Mouse (Mus musculus) lung, adult 18-20 months (tissue): ENCODE measurements around the gene Dpp4.
A peak's percentile ranks its signal among the peaks of the same experiment; 100 is the strongest.

Experiments
- DNase-seq, 2 experiments: peaks; one replicate each; pipeline ENCODE4 v3.0.0; 2022; ENCODE audit warnings: mixed read lengths in 2 of 2

Gene Dpp4

GRCm38 (mm10) chr2:62408701-62409201 lies 3.3 kb downstream of the Dpp4 start:
- DNase-seq: peak; percentile 73 to 77

GRCm38 (mm10) chr2:62408216-62408615 lies 3.8 kb downstream of the Dpp4 start:
- DNase-seq: no peak

DNA sequence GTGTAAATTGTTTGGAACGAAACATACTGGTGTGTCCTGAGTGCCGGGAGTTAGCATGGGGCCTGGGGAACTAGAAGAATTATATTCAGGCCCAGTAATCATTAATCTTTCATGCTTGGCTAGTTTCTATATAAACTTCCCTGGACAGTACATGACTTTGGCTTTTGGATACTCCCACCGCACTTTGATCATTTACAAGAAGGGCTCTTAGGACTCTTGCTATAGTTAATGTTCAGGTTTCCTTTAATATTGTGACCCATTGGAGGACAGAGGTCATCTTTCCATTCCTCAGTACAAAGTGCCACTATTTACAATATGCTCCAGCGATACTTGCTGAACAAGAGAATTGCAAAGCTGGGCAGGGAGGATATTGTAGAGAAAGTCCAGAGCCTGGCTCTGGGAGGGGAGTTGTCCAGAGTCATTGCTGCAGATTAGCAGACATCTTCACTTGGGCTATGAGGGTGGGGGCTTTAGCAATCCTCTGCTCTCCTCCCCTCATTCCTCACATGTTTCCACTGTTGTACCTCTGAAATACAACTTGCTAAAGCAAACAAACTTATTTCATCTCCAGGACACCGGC lies 8.4 kb downstream of the Dpp4 start:
- no peak for DNase-seq

DNA sequence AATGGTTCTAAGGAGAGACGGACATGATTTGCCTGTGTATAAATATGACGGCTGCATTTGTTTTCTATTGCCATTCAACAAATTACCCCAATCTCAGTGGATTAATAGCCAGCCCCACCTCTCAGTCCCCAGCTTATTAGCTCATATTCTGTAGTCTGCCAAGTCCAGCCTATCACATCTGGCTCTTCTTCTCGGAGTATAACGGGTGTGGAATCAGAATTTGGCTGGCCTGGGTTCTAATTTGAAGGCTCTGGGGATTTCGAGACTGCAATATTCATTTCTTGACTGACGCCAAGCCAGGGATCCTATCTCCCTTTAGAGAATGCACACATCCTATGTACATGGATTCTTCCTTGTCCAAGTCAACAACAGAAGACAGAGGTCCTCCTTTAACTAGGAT lies 11.0 kb downstream of the Dpp4 start:
- no peak for DNase-seq

GRCm38 (mm10) chr2:62399832-62400231 lies 12.2 kb downstream of the Dpp4 start:
- no peak for DNase-seq

- no peak for DNase-seq
These were observed 12.7 kb downstream of the Dpp4 start for GRCm38 (mm10) chr2:62399361-62399760.

DNA sequence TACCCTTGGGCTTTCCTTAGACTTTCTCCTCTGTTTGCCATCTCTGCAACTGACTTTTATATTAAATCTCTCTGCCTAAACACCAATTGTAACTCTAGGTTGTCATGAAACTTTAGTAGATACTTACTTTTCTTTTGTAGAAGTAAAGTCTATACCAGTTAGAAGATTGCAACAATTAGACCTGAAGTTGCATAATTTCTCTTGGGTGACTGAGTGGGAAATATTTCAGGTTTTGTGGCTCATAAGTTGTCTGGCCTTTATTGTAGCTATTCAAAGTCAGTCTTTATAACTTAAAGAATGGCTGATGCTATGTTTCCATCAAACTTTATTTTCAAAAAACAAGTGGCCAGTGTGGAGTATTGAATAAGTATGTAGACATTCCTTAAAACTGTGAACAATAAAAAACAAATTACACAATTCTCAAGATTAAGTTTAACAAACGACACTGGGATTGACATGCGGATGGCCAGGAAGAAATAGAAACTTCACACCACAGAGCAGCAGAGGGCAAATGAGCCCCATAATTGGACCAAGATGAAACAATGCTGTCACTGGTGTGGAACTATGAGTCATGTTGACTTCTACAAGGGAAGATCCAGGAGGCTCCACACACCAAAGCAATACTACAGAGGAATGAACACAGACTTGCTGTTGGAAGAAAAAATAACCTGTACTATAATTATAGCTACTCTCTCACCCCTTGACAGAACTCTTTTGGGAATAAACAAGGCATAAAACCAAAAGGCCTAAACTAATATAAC lies 13.7 kb downstream of the Dpp4 start:
- no peak for DNase-seq

DNA sequence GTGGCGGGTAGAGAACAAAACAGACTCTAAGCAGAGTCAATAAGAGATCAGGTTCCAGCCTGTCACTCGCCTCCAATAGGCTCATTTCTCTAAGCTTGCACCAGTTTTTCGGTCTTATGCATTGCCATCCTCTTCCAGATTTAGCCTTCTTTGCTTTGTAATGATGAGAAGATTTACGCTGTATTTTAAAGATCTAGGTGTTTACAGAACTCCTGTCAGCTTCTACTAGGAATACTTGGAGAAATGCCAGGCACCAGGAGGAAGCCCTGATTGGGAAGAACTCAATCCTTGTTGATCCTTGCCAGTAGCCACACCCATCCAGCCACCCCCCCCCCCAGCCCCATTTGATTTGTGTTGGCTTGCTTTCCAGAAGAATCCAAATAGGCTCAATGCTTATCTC lies 14.4 kb downstream of the Dpp4 start:
- DNase-seq: no peak

DNA sequence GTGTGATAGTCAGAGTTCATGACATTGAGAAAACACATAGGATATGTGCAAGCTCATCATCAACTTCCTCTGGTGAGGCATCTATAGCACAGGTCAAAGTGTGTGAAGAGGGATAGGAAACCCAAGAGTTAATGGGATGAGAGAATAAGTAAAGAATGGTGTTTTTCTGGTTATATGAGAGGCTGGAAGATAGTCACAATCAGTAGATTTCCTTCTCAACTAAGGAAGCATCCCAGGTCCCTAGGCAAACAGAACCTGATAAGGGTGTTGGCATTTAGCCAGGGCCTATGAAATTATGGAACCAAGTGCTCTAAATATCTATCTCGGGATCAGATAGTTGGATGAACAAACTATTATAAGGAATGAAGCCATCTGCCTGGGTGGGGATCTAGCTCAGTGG lies 15.2 kb downstream of the Dpp4 start:
- no peak for DNase-seq

GRCm38 (mm10) chr2:62394800-62395199 lies 17.2 kb downstream of the Dpp4 start:
- no peak for DNase-seq

- DNase-seq: no peak
These were observed 19.9 kb downstream of the Dpp4 start for GRCm38 (mm10) chr2:62392098-62392497.

GRCm38 (mm10) chr2:62390961-62391461 lies 21.0 kb downstream of the Dpp4 start:
- DNase-seq: peak in 1 of 2 experiments; percentile 12

- no peak for DNase-seq
These were observed 21.7 kb downstream of the Dpp4 start for GRCm38 (mm10) chr2:62390305-62390704.

- no peak for DNase-seq
These were observed 23.2 kb downstream of the Dpp4 start for GRCm38 (mm10) chr2:62388841-62389240.

DNA sequence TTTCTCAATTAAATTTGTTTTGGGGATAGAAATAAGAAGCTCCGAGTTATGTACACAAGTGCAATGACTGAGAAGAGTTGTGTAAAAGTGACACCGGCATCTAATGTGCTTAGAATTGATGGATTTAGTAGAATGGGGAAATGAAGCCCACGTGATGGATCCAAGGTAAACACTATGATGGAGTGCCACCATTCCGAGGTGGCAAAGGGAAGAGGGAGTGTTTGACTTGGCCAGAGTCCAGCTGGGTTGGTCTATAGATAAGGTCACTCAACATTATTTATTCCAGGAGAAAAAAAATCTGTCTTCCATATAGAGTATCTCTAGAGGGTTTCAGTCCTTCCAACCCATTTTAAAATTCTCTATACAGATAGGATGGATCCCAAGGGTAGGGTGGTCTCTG lies 28.8 kb downstream of the Dpp4 start:
- DNase-seq: peak; percentile 74

DNA sequence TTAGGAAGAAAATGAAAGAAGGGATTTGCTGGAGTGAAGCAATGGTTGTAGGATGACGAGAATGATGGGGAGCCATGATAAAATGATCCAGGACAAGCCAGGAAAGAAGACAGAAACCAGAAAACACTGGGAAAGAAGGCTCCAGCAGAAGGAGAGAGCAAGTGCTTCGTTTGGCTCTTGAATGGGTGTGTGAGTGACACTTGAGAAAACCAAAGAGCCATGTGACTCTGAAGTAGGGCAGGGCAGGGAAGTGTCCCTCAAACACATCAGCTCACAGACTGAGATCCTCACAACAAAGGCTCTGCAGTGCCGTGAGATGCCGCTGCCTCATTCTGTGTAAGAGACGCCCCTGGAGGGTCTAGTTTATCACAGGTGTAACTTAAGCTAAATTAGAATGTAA lies 29.6 kb downstream of the Dpp4 start:
- peak; percentile 62 to 63 for DNase-seq

GRCm38 (mm10) chr2:62381756-62382155 lies 30.3 kb downstream of the Dpp4 start:
- DNase-seq: no peak

DNA sequence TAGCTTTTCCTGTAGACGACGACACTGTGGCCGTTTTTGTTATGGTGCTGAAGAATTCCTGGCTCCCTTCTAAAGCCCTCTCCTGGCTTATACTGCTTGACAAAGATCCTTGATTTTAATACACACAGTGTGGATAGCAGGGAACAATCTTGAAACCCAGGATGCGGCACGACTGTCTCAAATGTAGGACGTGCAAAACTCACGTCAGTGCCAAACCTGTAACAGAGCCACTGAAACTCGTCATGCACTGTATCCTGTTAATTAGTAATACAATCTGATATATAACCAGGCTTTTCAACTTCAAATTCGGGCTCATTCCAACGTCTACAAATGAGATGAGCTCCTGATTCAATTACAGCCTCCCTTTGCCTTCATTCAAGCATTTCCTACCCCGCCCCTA lies 38.3 kb downstream of the Dpp4 start:
- DNase-seq: no peak

GRCm38 (mm10) chr2:62370048-62370447 lies 42.0 kb downstream of the Dpp4 start:
- DNase-seq: no peak

DNA sequence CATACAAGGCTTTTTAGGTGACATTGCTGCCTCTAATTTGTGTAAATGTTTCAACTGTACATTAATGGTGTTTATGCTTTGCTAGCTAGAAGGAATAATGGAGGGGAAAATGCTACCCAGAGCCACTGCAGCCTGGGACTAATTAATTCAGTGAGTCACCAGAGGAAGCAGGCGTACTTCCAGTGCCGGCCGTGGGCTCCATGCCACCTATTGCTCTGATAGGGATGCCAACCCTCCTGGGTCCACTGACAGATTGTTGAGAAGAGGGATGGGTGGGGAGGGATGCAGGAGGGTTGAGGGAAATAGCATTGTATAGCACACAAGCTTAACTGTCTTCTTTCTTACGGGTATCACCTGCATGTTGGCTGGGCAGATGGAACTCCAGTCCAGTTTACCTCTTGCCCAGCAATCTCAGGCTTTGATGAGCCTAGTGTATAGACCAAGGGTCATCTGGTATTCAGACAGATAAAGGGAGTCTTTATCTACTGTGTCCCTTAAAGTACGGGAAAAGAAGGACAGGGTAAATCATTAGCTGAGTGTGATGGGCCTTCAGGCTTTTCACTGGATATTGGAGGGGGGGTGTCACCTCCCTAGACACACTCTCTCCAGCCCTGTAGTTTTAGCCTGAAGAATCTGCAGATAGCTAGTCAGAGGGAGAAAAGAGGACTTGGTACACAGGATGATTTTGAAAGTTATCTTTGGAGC lies 43.5 kb downstream of the Dpp4 start:
- DNase-seq: no peak

GRCm38 (mm10) chr2:62363606-62364005 lies 48.4 kb downstream of the Dpp4 start:
- DNase-seq: no peak

GRCm38 (mm10) chr2:62362211-62362610 lies 49.8 kb downstream of the Dpp4 start:
- DNase-seq: peak; percentile 19 to 47

- DNase-seq: no peak
These were observed 50.5 kb downstream of the Dpp4 start for GRCm38 (mm10) chr2:62361514-62361913.

DNA sequence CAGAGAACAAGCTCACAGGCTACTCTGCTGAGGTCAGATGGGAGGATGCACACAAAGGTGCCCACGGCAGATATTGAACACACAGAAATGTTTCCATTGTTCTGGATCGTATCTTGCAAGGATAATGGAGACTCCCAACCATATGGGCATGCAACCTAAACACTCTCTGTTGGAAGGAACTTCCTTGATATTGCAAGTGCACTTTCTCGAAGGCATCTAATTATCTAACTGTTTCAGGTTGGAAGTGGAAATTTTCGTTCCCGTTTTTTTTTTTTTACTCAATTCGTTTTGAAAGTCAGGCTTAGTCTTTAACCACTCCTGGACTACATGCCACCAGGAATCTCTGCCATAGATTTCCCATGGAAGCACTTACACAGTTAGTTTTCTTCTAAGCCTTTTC lies 51.2 kb downstream of the Dpp4 start:
- no peak for DNase-seq
